ENCODE assay signal across 12 mouse cellular contexts in genomic region chr9:22468899-22469259, GRCm38 (mm10). TPM values are rescaled to one million over a fixed set of nuclear protein-coding genes. Genes with fewer than 3 reads are reported as not detected.
DNase-seq lines count a peak whose midpoint lies in the region; ATAC-seq lines count a peak whose summit lies in the region.
"Had no signal": no experiment of that assay in that cellular context is flagged by ENCODE, and none has a peak within 500 bp of the region (broad histone marks: within the 10 kb centered on the region; RNA-seq: fewer than 3 reads in every experiment).

No protein-coding gene starts in this region.

- H3K27ac ChIP-seq in kidney, embryonic 15.5 days: peak overlapping the region; percentile 92; the same call in 1 of the 2 replicates
- H3K27ac ChIP-seq in neural tube, embryonic 15.5 days (replicated peaks): no peak overlapping the region

- H3K4me2 ChIP-seq in kidney, embryonic 15.5 days: no peak overlapping the region
- peak overlapping the region; percentile 61; the same call in 1 of the 2 replicates for H3K4me2 ChIP-seq in neural tube, embryonic 15.5 days

- WGBS in kidney, embryonic 15.5 days: 79% methylated on average over 8 of the region's 8 CpGs
- WGBS in neural tube, embryonic 15.5 days: 77% methylated on average over 8 of the region's 8 CpGs

- H3K4me3 ChIP-seq in kidney, embryonic 15.5 days (replicated peaks): peak overlapping the region; percentile 90; the same call in 1 of the 2 replicates
- peak overlapping the region; percentile 61; the same call in 1 of the 2 replicates for H3K4me3 ChIP-seq in neural tube, embryonic 15.5 days (replicated peaks)

- peak; percentile 46 for DNase-seq in cerebellum, adult 9-10 months
- no peak for DNase-seq in cerebellum, postnatal 4 days (ENCODE audit: low spot score in 2 of 2)
- no peak for DNase-seq in kidney, postnatal 36 days
- DNase-seq in neural tube, embryonic 10.5 days (ENCODE audit: extremely low spot score, low spot score): no peak
- no peak for DNase-seq in spleen, postnatal 10 days (ENCODE audit: low spot score in 2 of 2)

- ATAC-seq in kidney, embryonic 15.5 days (replicated peaks; ENCODE audit: low FRiP score): no peak
- no peak for ATAC-seq in neural tube, embryonic 15.5 days (ENCODE audit: low FRiP score)
- no peak for ATAC-seq in monocyte, adult 5-6 weeks (replicated peaks; ENCODE audit: insufficient number of reproducible peaks, low FRiP score, low TSS enrichment, poor library complexity, severe bottlenecking)

- no peak overlapping the region for H3K9ac ChIP-seq in kidney, embryonic 15.5 days
- no peak overlapping the region for H3K9ac ChIP-seq in neural tube, embryonic 15.5 days (replicated peaks)

- peaks cover 22% of the 10 kb centered on the region for H3K36me3 ChIP-seq in kidney, embryonic 15.5 days
- H3K36me3 ChIP-seq in neural tube, embryonic 15.5 days: peaks cover 13% of the 10 kb centered on the region; the same call in 1 of the 2 replicates

- H3K27me3 ChIP-seq in kidney, embryonic 15.5 days: no peaks in the 10 kb centered on the region
- no peaks in the 10 kb centered on the region for H3K27me3 ChIP-seq in neural tube, embryonic 15.5 days (replicated peaks)
- H3K27me3 ChIP-seq: forebrain, embryonic 12.5 days had no signal

- peaks cover 7% of the 10 kb centered on the region for H3K4me1 ChIP-seq in kidney, embryonic 15.5 days
- H3K4me1 ChIP-seq in neural tube, embryonic 15.5 days: peaks cover 12% of the 10 kb centered on the region

- no peaks in the 10 kb centered on the region for H3K9me3 ChIP-seq in kidney, embryonic 15.5 days (replicated peaks)
- H3K9me3 ChIP-seq in neural tube, embryonic 15.5 days (replicated peaks): no peaks in the 10 kb centered on the region
- H3K9me3 ChIP-seq: forebrain, embryonic 12.5 days had no signal

RNA-seq across cellular contexts. Expression of gene Rp9, which starts 0.7 kb away (rescaled TPM):
- 64.9 and 65.5 TPM in 2 replicates for polyA plus RNA-seq in kidney, embryonic 15.5 days (2015; fragmentation: Nextera tagmentation; extraction: Ambion mirVana)
- polyA plus RNA-seq in neural tube, embryonic 15.5 days (2015; fragmentation: Nextera tagmentation; extraction: Ambion mirVana): 72.1 and 78.8 TPM in 2 replicates
- 99.7 to 169 TPM (median 157 TPM) in 3 replicates for total RNA-seq in monocyte, adult 5-6 weeks (2017)

RNA-seq across cellular contexts. Expression of gene Bbs9, which starts 6.6 kb away (rescaled TPM):
- 12.3 and 13.0 TPM in 2 replicates for polyA plus RNA-seq in kidney, embryonic 15.5 days (2015; fragmentation: Nextera tagmentation; extraction: Ambion mirVana)
- polyA plus RNA-seq in neural tube, embryonic 15.5 days (2015; fragmentation: Nextera tagmentation; extraction: Ambion mirVana): 16.4 and 17.4 TPM in 2 replicates
- 8.6 to 16.6 TPM (median 15.6 TPM) in 3 replicates for total RNA-seq in monocyte, adult 5-6 weeks (2017)

RNA-seq across cellular contexts. Expression of gene Gm17545, which starts 14.8 kb away (rescaled TPM):
- not detected in 2 replicates for polyA plus RNA-seq in kidney, embryonic 15.5 days (2015; fragmentation: Nextera tagmentation; extraction: Ambion mirVana)
- not detected in 2 replicates for polyA plus RNA-seq in neural tube, embryonic 15.5 days (2015; fragmentation: Nextera tagmentation; extraction: Ambion mirVana)
- not detected in 3 replicates for total RNA-seq in monocyte, adult 5-6 weeks (2017)
- total RNA-seq: gastrocnemius, postnatal 36 days had no signal
- polyA plus RNA-seq: forebrain, embryonic 12.5 days; heart, embryonic 14.5 days; limb, embryonic 14.5 days had no signal

RNA-seq across cellular contexts. Expression of gene 9530077C05Rik, which starts 57.6 kb away (rescaled TPM):
- polyA plus RNA-seq in kidney, embryonic 15.5 days (2015; fragmentation: Nextera tagmentation; extraction: Ambion mirVana): 3.6 and 5.0 TPM in 2 replicates
- polyA plus RNA-seq in neural tube, embryonic 15.5 days (2015; fragmentation: Nextera tagmentation; extraction: Ambion mirVana): 14.8 and 15.0 TPM in 2 replicates
- total RNA-seq in monocyte, adult 5-6 weeks (2017): 0.97 TPM in 1 of 3 replicates, not detected in the others
